Mouse (Mus musculus): ENCODE data around the gene Jph4. TPM values are rescaled to one million over a fixed set of nuclear protein-coding genes. Genes with fewer than 3 reads are reported as not detected.

Jph4 gene
- total and polyA plus RNA-seq, 3 experiments, result not detected

DNA sequence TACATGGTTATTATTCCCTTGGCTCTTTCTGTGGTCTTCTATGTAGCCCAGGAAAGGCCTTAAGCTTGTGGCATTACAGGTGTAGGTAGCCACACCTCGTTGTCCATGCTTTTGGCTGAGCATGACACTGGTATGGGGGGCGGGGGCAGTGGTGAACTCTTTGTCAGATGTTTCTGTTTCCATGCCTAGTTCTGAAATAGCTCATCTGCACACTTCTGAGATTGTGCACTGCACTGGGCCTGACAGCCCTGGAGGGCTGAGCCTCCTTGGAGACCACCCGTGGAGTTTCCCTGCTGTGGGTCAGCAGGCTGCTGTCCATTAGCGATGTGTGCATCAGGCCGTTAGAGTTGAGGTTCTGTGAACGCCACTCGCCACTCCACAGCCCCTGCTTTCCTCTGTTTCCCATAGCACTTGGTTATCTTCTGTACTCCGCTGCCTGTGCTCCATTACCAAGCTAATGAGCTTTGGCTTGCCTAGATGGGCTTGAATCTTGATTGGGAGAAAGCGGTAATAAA is 20.1 kb downstream of the Jph4 start (continued):
- peak; percentile 52 for TF ChIP-seq EP300 (IDR thresholded peaks at IDR 0.05; ENCODE audit: low read length)

DNA sequence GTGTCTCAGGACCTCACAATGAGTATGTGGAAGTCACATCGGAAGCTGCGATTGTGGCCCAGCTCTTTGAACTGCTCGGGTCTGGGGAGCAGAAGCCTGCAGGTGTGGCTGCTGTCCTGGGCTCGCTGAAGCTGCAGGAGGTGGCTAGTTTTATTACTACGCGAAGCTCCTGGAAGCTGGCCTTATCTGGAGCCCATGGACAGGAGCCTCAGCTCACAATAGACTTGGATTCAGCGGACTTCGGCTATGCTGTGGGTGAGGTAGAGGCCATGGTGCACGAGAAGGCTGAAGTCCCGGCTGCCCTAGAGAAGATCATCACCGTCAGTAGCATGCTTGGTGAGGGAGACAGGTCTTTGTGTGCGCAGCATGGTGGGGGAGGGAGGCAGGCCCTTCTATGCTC is 21.1 kb downstream of the Jph4 start:
- TF ChIP-seq POLR2A (IDR thresholded peaks at IDR 0.05; ENCODE audit: low read depth, low read length), result no peak
- TF ChIP-seq MXI1 (IDR thresholded peaks at IDR 0.05; ENCODE audit: low read depth, low read length), result no peak
- no peak for TF ChIP-seq MAZ (IDR thresholded peaks at IDR 0.05; ENCODE audit: low read depth, low read length)
- no peak for TF ChIP-seq NRF1 (IDR thresholded peaks at IDR 0.05; ENCODE audit: low read depth, low read length)
- TF ChIP-seq USF1 (IDR thresholded peaks at IDR 0.05; ENCODE audit: low read depth, low read length), result no peak
- TF ChIP-seq ZMIZ1 (IDR thresholded peaks at IDR 0.05; ENCODE audit: low read depth, low read length), result no peak
- TF ChIP-seq SMC3 (IDR thresholded peaks at IDR 0.05; ENCODE audit: low read depth, low read length), result no peak
- Histone ChIP-seq H3K4me2 (ENCODE audit: insufficient read depth, low read depth, poor library complexity, severe bottlenecking) (no peak overlapping the region), H3K27me3 (replicated peaks) (peaks cover 2% of the 10 kb centered on the region), H3K36me3 (replicated peaks in 1 of 2; ENCODE audit: control insufficient read depth in 1 of 2, insufficient read depth in 1 of 2, low read length in 1 of 2) (peaks cover 9 to 43% of the 10 kb centered on the region in 2 experiments), H3K4me1 (ENCODE audit: control insufficient read depth in 1 of 2, insufficient read depth in 2 of 2) (peaks cover 6 to 45% of the 10 kb centered on the region in 2 experiments), H3K9me3 (replicated peaks; ENCODE audit: low read length) (no peaks in the 10 kb centered on the region), H3K4me3 (replicated peaks in 1 of 3; ENCODE audit: low read depth in 2 of 3, low read length in 2 of 3, poor library complexity in 1 of 3) (peak overlapping the region in 2 of 3 experiments; percentile 66 to 71), H3K27ac (ENCODE audit: insufficient read depth, low read depth) (no peak overlapping the region), H3K79me2 (replicated peaks; ENCODE audit: control insufficient read depth, extremely low read depth, insufficient read depth, poor library complexity, severe bottlenecking) (no peaks in the 10 kb centered on the region), H3K9ac (ENCODE audit: insufficient read depth, low read depth) (no peak overlapping the region)
- DNase-seq (ENCODE audit: extremely low read depth), result no peak
- dilution Hi-C loops (cut with MboI; ENCODE audit: extremely low pct_ligation_motif_present, extremely low pct_unique_long_range_greater_than_20kb, low sequenced_read_pairs), result no loop called here
- in situ Hi-C loops (cut with MboI; ENCODE audit: low pct_ligation_motif_present, low pct_unique_long_range_greater_than_20kb, low sequenced_read_pairs), result no loop called here

GRCm38 (mm10) chr14:55095263-55095662 is 21.5 kb downstream of the Jph4 start:
- H3K9me3 ChIP-seq (replicated peaks; ENCODE audit: low read length), result no peaks in the 10 kb centered on the region
- no peak for TF ChIP-seq ZMIZ1 (IDR thresholded peaks at IDR 0.05; ENCODE audit: low read depth, low read length)
- TF ChIP-seq POLR2AphosphoS2 (IDR thresholded peaks at IDR 0.05; ENCODE audit: low read depth, low read length), result no peak
- TF ChIP-seq MAX (IDR thresholded peaks at IDR 0.05; ENCODE audit: low read length), result no peak
- no peak for TF ChIP-seq MXI1 (IDR thresholded peaks at IDR 0.05; ENCODE audit: low read depth, low read length)
- no peak for TF ChIP-seq USF2 (conservative IDR thresholded peaks at IDR 0.05; ENCODE audit: low read depth, low read length)
- no peak for TF ChIP-seq MYC (IDR thresholded peaks at IDR 0.05; ENCODE audit: low read depth, low read length)
- no peak for TF ChIP-seq JUN (IDR thresholded peaks at IDR 0.05; ENCODE audit: insufficient read depth, low read depth, low read length)
- TF ChIP-seq MEF2A (IDR thresholded peaks at IDR 0.05; ENCODE audit: borderline replicate concordance, low read depth, low read length), result no peak
- no peaks in the 10 kb centered on the region for H3K79me2 ChIP-seq (replicated peaks; ENCODE audit: control insufficient read depth, extremely low read depth, insufficient read depth, poor library complexity, severe bottlenecking)
- peak overlapping the region; percentile 54 to 71 (median 66) for H3K4me3 ChIP-seq (replicated peaks in 1 of 3; ENCODE audit: low read depth in 2 of 3, low read length in 2 of 3, poor library complexity in 1 of 3)
- dilution Hi-C loops (cut with MboI; ENCODE audit: extremely low pct_ligation_motif_present, extremely low pct_unique_long_range_greater_than_20kb, low sequenced_read_pairs) (no loop called here), in situ Hi-C loops (cut with MboI; ENCODE audit: low pct_ligation_motif_present, low pct_unique_long_range_greater_than_20kb, low sequenced_read_pairs) (no loop called here)
- no peak overlapping the region for H3K27ac ChIP-seq (ENCODE audit: insufficient read depth, low read depth)
- peaks cover 2% of the 10 kb centered on the region for H3K27me3 ChIP-seq (replicated peaks)
- no peak for DNase-seq (ENCODE audit: extremely low read depth)
- H3K4me1 ChIP-seq (ENCODE audit: control insufficient read depth in 1 of 2, insufficient read depth in 2 of 2), result peaks cover 6 to 45% of the 10 kb centered on the region in 2 experiments
- H3K36me3 ChIP-seq (replicated peaks in 1 of 2; ENCODE audit: control insufficient read depth in 1 of 2, insufficient read depth in 1 of 2, low read length in 1 of 2), result peaks cover 6 to 39% of the 10 kb centered on the region in 2 experiments
- H3K9ac ChIP-seq (ENCODE audit: insufficient read depth, low read depth), result no peak overlapping the region
- H3K4me2 ChIP-seq (ENCODE audit: insufficient read depth, low read depth, poor library complexity, severe bottlenecking), result no peak overlapping the region
